Mouse (Mus musculus) ES-Bruce4 (cell line): Measurements from ENCODE around the gene Tmem176b. TPM values are rescaled to one million over a fixed set of nuclear protein-coding genes. Genes with fewer than 3 reads are reported as not detected.
"Not testable (repeated sequence)": the region's sequence is repeated elsewhere in the genome, so short reads cannot be mapped to it uniquely, and the experiment has no call there.

ENCODE experiments used
- H3K27ac ChIP-seq: 2 replicates; pipeline ENCODE4 v1.5.1; 2012; ENCODE audit warnings: low read length, inconsistent platforms; ENCODE audit not compliant: insufficient read depth
- H3K27me3 ChIP-seq: 2 replicates; pipeline ENCODE4 v1.6.1; 2012; ENCODE audit warnings: mild to moderate bottlenecking, low read length, inconsistent platforms; ENCODE audit not compliant: control insufficient read depth, poor library complexity, insufficient read depth, severe bottlenecking
- H3K36me3 ChIP-seq: 2 replicates; pipeline ENCODE4 v1.6.1; 2012; ENCODE audit warnings: inconsistent platforms, mild to moderate bottlenecking, low read length, moderate library complexity; ENCODE audit not compliant: control insufficient read depth, poor library complexity, insufficient read depth, severe bottlenecking
- H3K4me1 ChIP-seq: one replicate; pipeline ENCODE4 v1.8.1; 2011; ENCODE audit warnings: low read length; ENCODE audit not compliant: control insufficient read depth, insufficient read depth
- H3K4me3 ChIP-seq: 2 replicates; pipeline ENCODE4 v1.5.1; 2011; ENCODE audit warnings: low read depth, mild to moderate bottlenecking, low read length
- H3K9ac ChIP-seq: 2 replicates; pipeline ENCODE4 v1.6.1; 2012; ENCODE audit warnings: low read depth, mild to moderate bottlenecking, inconsistent platforms; ENCODE audit not compliant: poor library complexity, severe bottlenecking
- H3K9me3 ChIP-seq: replicated peaks from 2 replicates; pipeline ENCODE4 v1.6.1; 2012; ENCODE audit warnings: mild to moderate bottlenecking, low read length, inconsistent platforms; ENCODE audit not compliant: control insufficient read depth, poor library complexity, insufficient read depth, severe bottlenecking
- CTCF ChIP-seq: IDR thresholded peaks from one replicate; pipeline ENCODE4 v1.8.1; 2011; ENCODE audit warnings: low read depth, low read length
- EP300 ChIP-seq: IDR thresholded peaks from 2 replicates; pipeline ENCODE4 v1.6.1; 2011; ENCODE audit warnings: low read depth, low read length; ENCODE audit not compliant: insufficient read depth
- POLR2A ChIP-seq: IDR thresholded peaks from one replicate; pipeline ENCODE4 v1.8.1; 2011; ENCODE audit warnings: low read length; ENCODE audit not compliant: insufficient read depth
- polyA plus RNA-seq: library from polyadenylated mRNA; stranded (reverse); fragments of >200 nt; gene quantifications from 2 replicates; pipeline ENCODE4 v1.2.4, GENCODE M21; 2011; ENCODE audit warnings: low read depth; ENCODE audit not compliant: missing spikeins, insufficient read depth, insufficient read length

Gene Tmem176b
- polyA plus RNA-seq, 1 experiment = 7.1 TPM

DNA sequence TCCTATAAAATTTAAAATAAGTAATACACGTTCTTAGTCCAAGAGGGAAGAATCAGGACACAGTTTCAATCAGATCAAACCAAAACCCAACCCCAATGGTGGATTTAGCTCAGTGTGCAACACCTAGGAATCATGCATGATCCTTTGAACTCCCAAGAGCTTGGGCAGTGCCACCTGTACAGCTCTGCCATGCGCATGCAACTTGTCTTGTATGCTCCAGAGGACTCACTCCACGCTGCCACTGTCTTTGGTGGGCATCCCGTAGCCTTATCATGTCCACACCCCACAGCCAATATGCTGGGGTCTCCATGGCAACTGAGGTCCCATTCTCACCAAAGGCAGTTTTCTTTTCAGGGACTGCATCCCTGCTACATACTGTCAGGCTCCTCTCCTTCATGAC is 25.9 kb upstream of the Tmem176b start:
- H3K36me3 ChIP-seq = no peaks in the 10 kb centered on the region
- no peak overlapping the region for H3K4me3 ChIP-seq
- H3K9me3 ChIP-seq = no peaks in the 10 kb centered on the region
- TF ChIP-seq CTCF = no peak
- TF ChIP-seq EP300 = no peak
- TF ChIP-seq POLR2A = no peak
- no peak overlapping the region for H3K27ac ChIP-seq
- H3K27me3 ChIP-seq = no peaks in the 10 kb centered on the region
- no peak overlapping the region for H3K9ac ChIP-seq
- H3K4me1 ChIP-seq = peaks cover 2% of the 10 kb centered on the region

DNA sequence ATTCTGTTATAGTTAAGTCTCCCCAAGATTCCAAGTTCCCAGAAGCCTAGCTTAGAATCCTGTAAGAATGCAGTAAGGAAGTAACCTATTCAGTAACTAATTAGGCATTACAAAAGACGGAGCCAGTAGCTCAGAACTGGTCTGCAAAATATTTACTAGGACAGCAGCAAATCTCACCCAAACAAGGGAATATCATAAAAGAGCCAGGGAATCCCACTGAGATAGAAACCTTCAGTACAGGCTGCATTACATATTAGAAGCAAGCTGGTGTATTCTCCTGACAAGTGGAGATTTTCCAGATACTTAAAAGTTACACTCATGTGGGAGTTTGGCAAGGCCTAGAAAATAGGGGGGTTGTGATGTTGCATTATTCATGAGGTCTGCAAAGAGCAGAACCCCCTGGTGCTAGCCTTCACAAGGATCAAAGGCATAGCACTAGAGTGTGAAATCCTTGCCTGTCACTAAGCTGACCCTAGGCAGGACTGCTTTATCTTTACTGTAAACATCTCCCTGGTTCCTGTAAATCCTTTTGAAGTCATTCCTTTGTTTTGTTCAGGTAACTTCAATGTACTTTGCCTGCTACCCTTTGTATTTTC is 25.2 kb upstream of the Tmem176b start:
- H3K4me1 ChIP-seq, H3K27ac ChIP-seq: not testable (repeated sequence)

DNA sequence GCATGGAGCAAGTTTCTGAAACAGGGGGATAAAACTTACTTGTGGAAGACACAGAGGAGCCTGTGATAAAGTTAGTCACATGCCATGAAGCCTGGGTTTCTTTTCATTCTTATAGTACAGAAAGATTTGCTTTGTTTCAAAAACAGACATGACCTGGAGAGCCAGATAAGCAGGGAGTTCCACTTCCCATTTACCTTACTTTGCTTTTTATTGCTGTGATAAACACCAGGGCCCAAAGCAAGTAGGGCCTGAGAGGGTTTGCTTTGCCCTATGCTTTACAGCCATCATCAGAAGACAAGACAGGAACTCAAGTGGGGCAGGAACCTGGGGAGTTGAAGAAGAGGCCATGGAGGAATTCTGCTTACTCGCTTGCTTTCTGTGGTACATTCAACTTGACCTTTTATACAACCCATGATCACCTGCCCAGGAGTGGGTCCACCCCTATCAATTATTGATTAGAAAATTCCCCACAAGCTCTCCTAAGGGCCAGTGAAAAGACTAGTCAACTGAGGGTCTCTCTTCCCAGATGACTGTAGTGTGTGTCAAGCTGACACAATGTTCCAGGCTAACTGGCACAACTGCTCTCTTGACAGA is 24.0 kb upstream of the Tmem176b start:
- TF ChIP-seq POLR2A (no peak), EP300 (no peak)
- peaks cover 7% of the 10 kb centered on the region for H3K4me1 ChIP-seq
- no peaks in the 10 kb centered on the region for H3K9me3 ChIP-seq
- no peaks in the 10 kb centered on the region for H3K36me3 ChIP-seq
- H3K27ac ChIP-seq = no peak overlapping the region
- H3K27me3 ChIP-seq = no peaks in the 10 kb centered on the region
- H3K4me3 ChIP-seq = no peak overlapping the region
- H3K9ac ChIP-seq = no peak overlapping the region

More for the DNA sequence above, 25.2 kb upstream of the Tmem176b start:
- not testable (repeated sequence) for H3K36me3 ChIP-seq, H3K4me3 ChIP-seq, H3K9me3 ChIP-seq, H3K9ac ChIP-seq, H3K27me3 ChIP-seq

DNA sequence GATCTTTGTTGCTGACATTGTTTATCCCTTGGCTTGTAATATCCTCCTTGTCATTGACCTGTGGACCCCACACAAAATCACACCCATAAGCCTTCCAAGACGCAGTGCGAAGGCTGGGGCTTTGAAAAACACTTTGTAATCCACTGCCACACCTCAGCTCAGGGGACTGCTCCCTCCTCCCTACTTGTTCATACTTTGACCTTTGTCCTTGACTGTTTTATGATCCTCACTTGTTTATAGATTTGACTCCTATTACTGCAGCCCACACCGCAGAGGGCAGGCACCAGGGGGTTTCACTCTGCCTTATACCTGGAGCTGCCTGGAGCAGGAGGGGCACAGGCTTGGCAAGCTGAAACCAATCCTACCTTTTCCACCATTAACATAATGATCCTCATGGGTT is 23.4 kb upstream of the Tmem176b start:
- H3K9ac ChIP-seq = no peak overlapping the region
- TF ChIP-seq EP300 (no peak), POLR2A (no peak), CTCF (no peak)

DNA sequence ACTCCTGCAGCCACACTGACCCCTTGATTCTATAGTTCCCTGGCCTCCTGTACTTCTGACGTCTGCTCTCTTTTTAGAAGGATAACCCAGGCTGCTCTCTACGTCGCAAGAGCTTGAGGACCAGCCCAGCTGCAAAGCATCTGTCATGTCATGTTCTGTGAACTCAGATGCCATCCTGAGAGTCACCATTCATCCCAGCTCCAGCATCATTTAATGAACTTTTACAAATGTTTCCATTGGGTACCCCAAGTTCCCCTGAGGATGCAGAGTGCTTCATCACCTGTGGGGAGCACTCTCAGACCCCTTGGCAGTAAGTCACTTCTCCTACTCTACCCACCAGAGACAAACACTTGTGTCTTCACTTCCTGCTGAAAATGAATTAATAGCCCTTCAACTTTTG is 22.9 kb upstream of the Tmem176b start:
- Histone ChIP-seq H3K27ac (no peak overlapping the region), H3K9ac (no peak overlapping the region), H3K27me3 (no peaks in the 10 kb centered on the region), H3K9me3 (no peaks in the 10 kb centered on the region), H3K4me3 (no peak overlapping the region), H3K36me3 (no peaks in the 10 kb centered on the region), H3K4me1 (peaks cover 7% of the 10 kb centered on the region)
- TF ChIP-seq EP300 (no peak), CTCF (no peak), POLR2A (no peak)

More for the DNA sequence above, 23.4 kb upstream of the Tmem176b start:
- peaks cover 7% of the 10 kb centered on the region for H3K4me1 ChIP-seq
- no peak overlapping the region for H3K4me3 ChIP-seq
- H3K36me3 ChIP-seq = no peaks in the 10 kb centered on the region
- no peaks in the 10 kb centered on the region for H3K27me3 ChIP-seq
- no peak overlapping the region for H3K27ac ChIP-seq
- H3K9me3 ChIP-seq = no peaks in the 10 kb centered on the region

DNA sequence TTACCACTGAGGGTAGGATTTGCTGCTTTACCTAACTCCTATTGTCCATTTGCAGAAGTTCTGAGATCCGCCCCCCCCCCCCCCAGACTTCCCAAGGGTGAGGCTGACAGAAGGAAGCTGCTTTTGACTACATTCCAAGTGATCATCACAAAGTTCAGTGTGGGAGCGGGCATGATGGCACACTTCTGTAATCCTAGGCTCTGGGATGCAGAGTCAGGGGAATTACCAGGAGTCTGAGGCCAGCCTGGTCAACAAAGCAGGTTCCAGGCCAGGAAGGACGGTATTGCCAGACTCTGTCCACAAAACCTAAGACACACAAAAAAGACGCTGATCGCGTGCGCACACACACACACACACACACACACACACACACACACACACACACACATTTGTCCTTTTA is 22.2 kb upstream of the Tmem176b start:
- Histone ChIP-seq H3K36me3 (no peaks in the 10 kb centered on the region), H3K9ac (no peak overlapping the region)

More for the DNA sequence above, 22.2 kb upstream of the Tmem176b start:
- TF ChIP-seq EP300 (no peak), CTCF (no peak), POLR2A (no peak)
- Histone ChIP-seq H3K27me3 (no peaks in the 10 kb centered on the region), H3K4me1 (peaks cover 7% of the 10 kb centered on the region), H3K9me3 (no peaks in the 10 kb centered on the region), H3K27ac (no peak overlapping the region), H3K4me3 (no peak overlapping the region)
